Mouse (Mus musculus) heart, postnatal 0 days (tissue): ENCODE data around the gene Spag6l. TPM values are rescaled to one million over a fixed set of nuclear protein-coding genes. Genes with fewer than 3 reads are reported as not detected.

Source experiments
- ATAC-seq: fragments of 200-750 bp; cut with Nextera tagmentation; 2 replicates; pipeline ENCODE4 v1.8.0; 2017; ENCODE audit warnings: low read depth, moderate number of reproducible peaks, moderate library complexity; ENCODE audit not compliant: insufficient read depth
- DNase-seq: peaks from one replicate; pipeline ENCODE4 v3.0.0-alpha.2; 2016; ENCODE audit warnings: low spot score
- H3K27ac ChIP-seq: fragments of 300-500 bp; sonication (generic); 2 replicates; pipeline ENCODE4 v1.5.1; 2014; ENCODE audit warnings: low read depth, mild to moderate bottlenecking
- H3K27me3 ChIP-seq: fragments of 300-500 bp; sonication (generic); 2 replicates; pipeline ENCODE4 v1.6.1; 2014; ENCODE audit warnings: low read length, mixed read lengths; ENCODE audit not compliant: control insufficient read depth, insufficient read depth
- H3K36me3 ChIP-seq: fragments of 300-500 bp; sonication (generic); replicated peaks from 2 replicates; pipeline ENCODE4 v1.6.1; 2014; ENCODE audit warnings: low read length, mixed read lengths; ENCODE audit not compliant: control insufficient read depth, insufficient read depth
- H3K4me1 ChIP-seq: fragments of 300-500 bp; sonication (generic); 2 replicates; pipeline ENCODE4 v1.6.1; 2014; ENCODE audit warnings: antibody characterized with exemption; ENCODE audit not compliant: control insufficient read depth, insufficient read depth
- H3K4me2 ChIP-seq: fragments of 300-500 bp; sonication (generic); 2 replicates; pipeline ENCODE4 v1.6.1; 2014; ENCODE audit warnings: low read depth, mild to moderate bottlenecking, low read length, moderate library complexity
- H3K4me3 ChIP-seq: fragments of 300-500 bp; sonication (generic); 2 replicates; pipeline ENCODE4 v1.5.1; 2014; ENCODE audit warnings: low read depth, low read length
- H3K9ac ChIP-seq: fragments of 300-500 bp; sonication (generic); replicated peaks from 2 replicates; pipeline ENCODE4 v1.6.1; 2014; ENCODE audit warnings: low read depth, low read length, mixed read lengths
- H3K9me3 ChIP-seq: fragments of 300-500 bp; sonication (generic); replicated peaks from 2 replicates; pipeline ENCODE4 v1.6.1; 2016; ENCODE audit warnings: low read length; ENCODE audit not compliant: control insufficient read depth
- CTCF ChIP-seq: IDR thresholded peaks from 2 replicates; pipeline ENCODE4 v1.5.1; 2016; ENCODE audit warnings: antibody characterized with exemption, control low read depth, low read depth
- EP300 ChIP-seq: IDR thresholded peaks from 2 replicates; pipeline ENCODE4 v1.6.1; 2016; ENCODE audit warnings: antibody characterized with exemption, low read depth
- WGBS: fragments of 180-500 bp; shearing (Covaris S2); extraction: QIAGEN DNeasy Blood & Tissue Kit; methylation state at CpG from one replicate; pipeline ENCODE4 v1.1.7; 2014; 5-methylcytosine and 5-hydroxymethylcytosine counted together
- polyA plus RNA-seq: library from polyadenylated mRNA; unstranded; fragments of >200 nt; fragmentation: Nextera tagmentation; extraction: Ambion mirVana; gene quantifications from 2 replicates; pipeline ENCODE4 v1.2.1, GENCODE M21; 2015
- total RNA-seq: library from RNA; depleted of rRNA; stranded (reverse); fragments of >200 nt; gene quantifications from 2 replicates; pipeline ENCODE4 v1.2.3, GENCODE M21; 2014; ENCODE audit warnings: low replicate concordance; rRNA removed

The Spag6l gene
- total and polyA plus RNA-seq, 2 experiments from 2014 or later, result 0.11 TPM; not detected in 1

DNA sequence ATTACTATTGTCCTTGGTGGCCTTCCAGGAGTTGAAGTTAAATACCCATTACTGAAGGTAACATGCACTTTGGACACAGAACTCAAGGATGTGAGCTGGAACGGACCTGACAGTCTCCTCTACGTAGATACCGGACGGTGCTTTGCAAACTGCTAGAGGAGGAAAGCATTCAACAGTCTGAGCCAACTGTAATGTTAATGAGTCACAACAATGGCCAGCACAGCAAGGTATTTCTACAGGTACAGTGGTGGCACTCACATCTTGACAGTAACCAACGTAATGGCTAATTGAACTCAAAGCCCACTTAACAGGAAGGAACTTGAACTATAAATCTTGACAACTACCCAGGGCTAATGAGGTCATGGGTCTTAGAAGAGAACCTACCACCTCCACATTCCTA, 3.8 kb downstream of the Spag6l start:
- Histone ChIP-seq H3K4me3 (no peak overlapping the region), H3K4me2 (no peak overlapping the region), H3K9me3 (no peaks in the 10 kb centered on the region), H3K4me1 (peaks cover 7% of the 10 kb centered on the region), H3K27me3 (no peaks in the 10 kb centered on the region), H3K27ac (no peak overlapping the region), H3K36me3 (no peaks in the 10 kb centered on the region), H3K9ac (no peak overlapping the region)
- no peak for DNase-seq
- WGBS, result 38% methylated on average over 5 of the region's 5 CpGs
- ATAC-seq, result no peak
- TF ChIP-seq CTCF, result no peak
- TF ChIP-seq EP300, result no peak

DNA sequence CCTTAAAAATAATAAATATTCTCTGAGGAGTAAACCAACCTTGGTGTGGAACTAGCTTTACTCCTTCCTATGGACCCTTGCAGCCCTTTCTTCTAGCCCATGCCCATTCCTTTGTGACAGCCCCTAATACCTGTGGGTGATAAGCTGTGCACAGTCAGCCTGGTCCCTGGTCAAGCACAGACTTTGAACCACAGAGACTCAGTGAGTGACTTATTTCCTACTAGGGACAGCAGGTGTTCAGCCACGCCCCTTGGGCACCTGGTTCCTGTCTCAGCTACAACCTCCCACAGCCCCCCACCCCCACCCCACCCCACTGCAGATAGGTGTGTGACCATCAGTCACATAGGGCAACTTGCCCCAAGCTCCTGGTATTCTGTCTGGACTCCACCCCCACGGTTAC, 22.9 kb downstream of the Spag6l start:
- Histone ChIP-seq H3K4me3 (no peak overlapping the region), H3K4me1 (no peaks in the 10 kb centered on the region), H3K27ac (no peak overlapping the region), H3K9me3 (no peaks in the 10 kb centered on the region), H3K36me3 (no peaks in the 10 kb centered on the region), H3K4me2 (no peak overlapping the region), H3K27me3 (no peaks in the 10 kb centered on the region), H3K9ac (no peak overlapping the region)
- no peak for DNase-seq
- no peak for TF ChIP-seq CTCF
- TF ChIP-seq EP300, result no peak
- WGBS, result 57% methylated on average over 2 of the region's 2 CpGs
- ATAC-seq, result no peak

Other genes starting within 250 kb of the Spag6l start
- gene Fgd4, start 228.9 kb downstream of the Spag6l start, total RNA-seq, result 10.3 and 13.7 TPM in 2 replicates
- 8.8 and 10.0 TPM in 2 replicates for gene Fgd4, start 228.9 kb downstream of the Spag6l start, polyA plus RNA-seq
- gene Olfr19, start 153.1 kb downstream of the Spag6l start, total RNA-seq, result not detected in 2 replicates
- not detected in 2 replicates for gene Olfr19, start 153.1 kb downstream of the Spag6l start, polyA plus RNA-seq
- gene Igll1, start 34.5 kb upstream of the Spag6l start, total RNA-seq, result not detected in 2 replicates
- 0.14 TPM in 1 of 2 replicates, not detected in the other for gene Igll1, start 34.5 kb upstream of the Spag6l start, polyA plus RNA-seq
- gene Top3b, start 41.3 kb upstream of the Spag6l start, total RNA-seq, result 63.8 and 68.9 TPM in 2 replicates
- gene Top3b, start 41.3 kb upstream of the Spag6l start, polyA plus RNA-seq, result 31.1 and 34.0 TPM in 2 replicates
- not detected in 2 replicates for gene Vpreb1, start 41.4 kb upstream of the Spag6l start, total RNA-seq
- gene Vpreb1, start 41.4 kb upstream of the Spag6l start, polyA plus RNA-seq, result 0.44 and 1.0 TPM in 2 replicates
- gene Ppm1f, start 67.0 kb upstream of the Spag6l start, total RNA-seq, result 26.6 and 40.4 TPM in 2 replicates
- gene Ppm1f, start 67.0 kb upstream of the Spag6l start, polyA plus RNA-seq, result 14.7 and 16.4 TPM in 2 replicates
- 146 and 184 TPM in 2 replicates for gene Mapk1, start 153.9 kb upstream of the Spag6l start, total RNA-seq
- 96.0 and 97.0 TPM in 2 replicates for gene Mapk1, start 153.9 kb upstream of the Spag6l start, polyA plus RNA-seq
- gene Ypel1, start 240.2 kb upstream of the Spag6l start, total RNA-seq, result 2.5 and 3.5 TPM in 2 replicates
- 7.5 and 8.5 TPM in 2 replicates for gene Ypel1, start 240.2 kb upstream of the Spag6l start, polyA plus RNA-seq